Mouse (Mus musculus) cerebellum, adult 11-12 months (tissue): ENCODE measurements around the gene Anks1.

Experiments
- DNase-seq: peaks from one replicate; pipeline ENCODE4 v3.0.0; 2022

The Anks1 gene

GRCm38 (mm10) chr17:28026111-28026872 lies 117.2 kb downstream of the Anks1 start:
- DNase-seq = no peak

GRCm38 (mm10) chr17:28027197-28027596 lies 118.1 kb downstream of the Anks1 start:
- DNase-seq = no peak

- no peak for DNase-seq
Observed at GRCm38 (mm10) chr17:28028236-28028635, 119.1 kb downstream of the Anks1 start.

GRCm38 (mm10) chr17:28029308-28029707 lies 120.2 kb downstream of the Anks1 start:
- DNase-seq = no peak

- no peak for DNase-seq
Observed at GRCm38 (mm10) chr17:28030446-28030845, 121.3 kb downstream of the Anks1 start.

- no peak for DNase-seq
Observed at GRCm38 (mm10) chr17:28031281-28031941, 122.3 kb downstream of the Anks1 start.

- DNase-seq = no peak
Observed at GRCm38 (mm10) chr17:28032219-28032618, 123.1 kb downstream of the Anks1 start.

GRCm38 (mm10) chr17:28033046-28033580 lies 124.0 kb downstream of the Anks1 start:
- no peak for DNase-seq

GRCm38 (mm10) chr17:28034986-28035385 lies 125.9 kb downstream of the Anks1 start:
- no peak for DNase-seq

- DNase-seq = peak; percentile 26
Observed at GRCm38 (mm10) chr17:28036813-28037756, 128.0 kb downstream of the Anks1 start.

- DNase-seq = no peak
Observed at GRCm38 (mm10) chr17:28040620-28041019, 131.5 kb downstream of the Anks1 start.

GRCm38 (mm10) chr17:28041298-28041697 lies 132.2 kb downstream of the Anks1 start:
- no peak for DNase-seq

GRCm38 (mm10) chr17:28042299-28042771 lies 133.2 kb downstream of the Anks1 start:
- peak; percentile 36 for DNase-seq

- DNase-seq = no peak
Observed at GRCm38 (mm10) chr17:28047017-28047416, 137.9 kb downstream of the Anks1 start.

- no peak for DNase-seq
Observed at GRCm38 (mm10) chr17:28047520-28047919, 138.4 kb downstream of the Anks1 start.

- DNase-seq = no peak
Observed at GRCm38 (mm10) chr17:28048425-28048824, 139.3 kb downstream of the Anks1 start.

- no peak for DNase-seq
Observed at GRCm38 (mm10) chr17:28050210-28050609, 141.1 kb downstream of the Anks1 start.

- DNase-seq = peak; percentile 51
Observed at GRCm38 (mm10) chr17:28052293-28052863, 143.3 kb downstream of the Anks1 start.

- DNase-seq = no peak
Observed at GRCm38 (mm10) chr17:28058346-28058745, 149.2 kb downstream of the Anks1 start.

GRCm38 (mm10) chr17:28060681-28061080 lies 151.6 kb downstream of the Anks1 start:
- no peak for DNase-seq

- peak; percentile 38 for DNase-seq
Observed at GRCm38 (mm10) chr17:28061472-28061871, 152.4 kb downstream of the Anks1 start.

GRCm38 (mm10) chr17:28062710-28063109 lies 153.6 kb downstream of the Anks1 start:
- peak; percentile 57 for DNase-seq
